Mouse (Mus musculus): Measurements from ENCODE around the gene Nubp1. TPM values are rescaled to one million over a fixed set of nuclear protein-coding genes. Genes with fewer than 3 reads are reported as not detected.
A peak's percentile ranks its signal among the peaks of the same experiment; 100 is the strongest.

The Nubp1 gene
- polyA plus RNA-seq, 1 experiment from 2014 or later, result 56.1 TPM

GRCm38 (mm10) chr16:10374254-10375011 lies 37.3 kb upstream of the Nubp1 start:
- Histone ChIP-seq H3K9ac (replicated peaks; ENCODE audit: low read depth, low read length) (no peak overlapping the region), H3K27ac (ENCODE audit: low read length) (peak overlapping the region; percentile 39; the same call in 1 of the 2 replicates), H3K4me3 (ENCODE audit: low read depth, low read length) (no peak overlapping the region), H3K9me3 (ENCODE audit: control insufficient read depth, low read depth, low read length) (no peaks in the 10 kb centered on the region), H3K27me3 (ENCODE audit: control insufficient read depth, insufficient read depth, low read length) (no peaks in the 10 kb centered on the region), H3K4me2 (replicated peaks; ENCODE audit: low read depth, low read length) (peak overlapping the region; percentile 27), H3K4me1 (ENCODE audit: control insufficient read depth, insufficient read depth, low read length) (peaks cover 24% of the 10 kb centered on the region; the same call in 1 of the 2 replicates), H3K36me3 (ENCODE audit: control insufficient read depth, insufficient read depth, low read length) (no peaks in the 10 kb centered on the region)
- 20% methylated on average over 13 of the region's 13 CpGs for WGBS
- peak; percentile 80 for ATAC-seq (ENCODE audit: insufficient number of reproducible peaks, insufficient read depth, low FRiP score, low read depth)

- Histone ChIP-seq H3K9me3 (ENCODE audit: control insufficient read depth, low read depth, low read length) (no peaks in the 10 kb centered on the region), H3K4me2 (replicated peaks; ENCODE audit: low read depth, low read length) (no peak overlapping the region), H3K4me3 (ENCODE audit: low read depth, low read length) (no peak overlapping the region), H3K9ac (replicated peaks; ENCODE audit: low read depth, low read length) (no peak overlapping the region), H3K36me3 (ENCODE audit: control insufficient read depth, insufficient read depth, low read length) (no peaks in the 10 kb centered on the region), H3K27me3 (ENCODE audit: control insufficient read depth, insufficient read depth, low read length) (no peaks in the 10 kb centered on the region), H3K27ac (ENCODE audit: low read length) (no peak overlapping the region), H3K4me1 (ENCODE audit: control insufficient read depth, insufficient read depth, low read length) (0 out of 2 replicates have a peak, but pooled peaks cover 7% of the 10 kb centered on the region)
- ATAC-seq (ENCODE audit: insufficient number of reproducible peaks, insufficient read depth, low FRiP score, low read depth), result no peak
- WGBS, result 38% methylated on average over 1 of the region's 1 CpGs
Observed at GRCm38 (mm10) chr16:10377286-10377685, 34.5 kb upstream of the Nubp1 start.

- no peak overlapping the region for H3K9ac ChIP-seq (replicated peaks; ENCODE audit: low read depth, low read length)
- H3K27ac ChIP-seq (ENCODE audit: low read length), result no peak overlapping the region
- ATAC-seq (ENCODE audit: insufficient number of reproducible peaks, insufficient read depth, low FRiP score, low read depth), result no peak
- H3K36me3 ChIP-seq (ENCODE audit: control insufficient read depth, insufficient read depth, low read length), result no peaks in the 10 kb centered on the region
- no peak overlapping the region for H3K4me2 ChIP-seq (replicated peaks; ENCODE audit: low read depth, low read length)
- H3K9me3 ChIP-seq (ENCODE audit: control insufficient read depth, low read depth, low read length), result no peaks in the 10 kb centered on the region
- no peaks in the 10 kb centered on the region for H3K4me1 ChIP-seq (ENCODE audit: control insufficient read depth, insufficient read depth, low read length)
- 51% methylated on average over 2 of the region's 2 CpGs for WGBS
- H3K4me3 ChIP-seq (ENCODE audit: low read depth, low read length), result no peak overlapping the region
- H3K27me3 ChIP-seq (ENCODE audit: control insufficient read depth, insufficient read depth, low read length), result no peaks in the 10 kb centered on the region
Observed at GRCm38 (mm10) chr16:10379531-10379930, 32.2 kb upstream of the Nubp1 start.

- H3K4me2 ChIP-seq (replicated peaks; ENCODE audit: low read depth, low read length), result peak overlapping the region; percentile 8
- 0 out of 2 replicates have a peak overlapping the region, but pooled peaks have one; percentile 4 for H3K4me3 ChIP-seq (ENCODE audit: low read depth, low read length)
- H3K9ac ChIP-seq (replicated peaks; ENCODE audit: low read depth, low read length), result no peak overlapping the region
- H3K4me1 ChIP-seq (ENCODE audit: control insufficient read depth, insufficient read depth, low read length), result no peaks in the 10 kb centered on the region
- 19% methylated on average over 8 of the region's 8 CpGs for WGBS
- H3K27ac ChIP-seq (ENCODE audit: low read length), result no peak overlapping the region
- H3K36me3 ChIP-seq (ENCODE audit: control insufficient read depth, insufficient read depth, low read length), result no peaks in the 10 kb centered on the region
- H3K27me3 ChIP-seq (ENCODE audit: control insufficient read depth, insufficient read depth, low read length), result no peaks in the 10 kb centered on the region
- ATAC-seq (ENCODE audit: insufficient number of reproducible peaks, insufficient read depth, low FRiP score, low read depth), result peak; percentile 71; the same call in 1 of the 2 replicates
- H3K9me3 ChIP-seq (ENCODE audit: control insufficient read depth, low read depth, low read length), result no peaks in the 10 kb centered on the region
Observed at GRCm38 (mm10) chr16:10384060-10384497, 27.7 kb upstream of the Nubp1 start.

GRCm38 (mm10) chr16:10384544-10384943 lies 27.2 kb upstream of the Nubp1 start:
- H3K4me2 ChIP-seq (replicated peaks; ENCODE audit: low read depth, low read length), result peak overlapping the region; percentile 8
- H3K36me3 ChIP-seq (ENCODE audit: control insufficient read depth, insufficient read depth, low read length), result no peaks in the 10 kb centered on the region
- WGBS, result 58% methylated on average over 3 of the region's 3 CpGs
- H3K9ac ChIP-seq (replicated peaks; ENCODE audit: low read depth, low read length), result no peak overlapping the region
- H3K4me1 ChIP-seq (ENCODE audit: control insufficient read depth, insufficient read depth, low read length), result no peaks in the 10 kb centered on the region
- H3K27me3 ChIP-seq (ENCODE audit: control insufficient read depth, insufficient read depth, low read length), result no peaks in the 10 kb centered on the region
- no peak overlapping the region for H3K27ac ChIP-seq (ENCODE audit: low read length)
- ATAC-seq (ENCODE audit: insufficient number of reproducible peaks, insufficient read depth, low FRiP score, low read depth), result no peak
- no peak overlapping the region for H3K4me3 ChIP-seq (ENCODE audit: low read depth, low read length)
- no peaks in the 10 kb centered on the region for H3K9me3 ChIP-seq (ENCODE audit: control insufficient read depth, low read depth, low read length)

- Histone ChIP-seq H3K27me3 (ENCODE audit: control insufficient read depth, insufficient read depth, low read length) (no peaks in the 10 kb centered on the region), H3K27ac (ENCODE audit: low read length) (no peak overlapping the region), H3K4me3 (ENCODE audit: low read depth, low read length) (no peak overlapping the region), H3K9ac (replicated peaks; ENCODE audit: low read depth, low read length) (no peak overlapping the region), H3K36me3 (ENCODE audit: control insufficient read depth, insufficient read depth, low read length) (no peaks in the 10 kb centered on the region), H3K4me2 (replicated peaks; ENCODE audit: low read depth, low read length) (no peak overlapping the region), H3K9me3 (ENCODE audit: control insufficient read depth, low read depth, low read length) (no peaks in the 10 kb centered on the region), H3K4me1 (ENCODE audit: control insufficient read depth, insufficient read depth, low read length) (no peaks in the 10 kb centered on the region)
- no peak for ATAC-seq (ENCODE audit: insufficient number of reproducible peaks, insufficient read depth, low FRiP score, low read depth)
- 72% methylated on average over 12 of the region's 12 CpGs for whole genome bisulfite sequencing
Observed at GRCm38 (mm10) chr16:10385261-10385660, 26.5 kb upstream of the Nubp1 start.

- no peaks in the 10 kb centered on the region for H3K9me3 ChIP-seq (ENCODE audit: control insufficient read depth, low read depth, low read length)
- no peaks in the 10 kb centered on the region for H3K27me3 ChIP-seq (ENCODE audit: control insufficient read depth, insufficient read depth, low read length)
- H3K27ac ChIP-seq (ENCODE audit: low read length), result no peak overlapping the region
- no peaks in the 10 kb centered on the region for H3K36me3 ChIP-seq (ENCODE audit: control insufficient read depth, insufficient read depth, low read length)
- no peak overlapping the region for H3K4me3 ChIP-seq (ENCODE audit: low read depth, low read length)
- peaks cover 5% of the 10 kb centered on the region; the same call in 1 of the 2 replicates for H3K4me1 ChIP-seq (ENCODE audit: control insufficient read depth, insufficient read depth, low read length)
- no peak for ATAC-seq (ENCODE audit: insufficient number of reproducible peaks, insufficient read depth, low FRiP score, low read depth)
- no peak overlapping the region for H3K4me2 ChIP-seq (replicated peaks; ENCODE audit: low read depth, low read length)
- no peak overlapping the region for H3K9ac ChIP-seq (replicated peaks; ENCODE audit: low read depth, low read length)
- WGBS, result 93% methylated on average over 6 of the region's 6 CpGs
Observed at GRCm38 (mm10) chr16:10388634-10389365, 22.9 kb upstream of the Nubp1 start.

GRCm38 (mm10) chr16:10392587-10392986 lies 19.2 kb upstream of the Nubp1 start:
- H3K4me3 ChIP-seq (ENCODE audit: low read depth, low read length), result no peak overlapping the region

More at GRCm38 (mm10) chr16:10392587-10392986, 19.2 kb upstream of the Nubp1 start:
- Histone ChIP-seq H3K27ac (ENCODE audit: low read length) (no peak overlapping the region), H3K27me3 (ENCODE audit: control insufficient read depth, insufficient read depth, low read length) (no peaks in the 10 kb centered on the region), H3K4me1 (ENCODE audit: control insufficient read depth, insufficient read depth, low read length) (peaks cover 8% of the 10 kb centered on the region; the same call in 1 of the 2 replicates), H3K4me2 (replicated peaks; ENCODE audit: low read depth, low read length) (no peak overlapping the region), H3K36me3 (ENCODE audit: control insufficient read depth, insufficient read depth, low read length) (no peaks in the 10 kb centered on the region), H3K9ac (replicated peaks; ENCODE audit: low read depth, low read length) (no peak overlapping the region), H3K9me3 (ENCODE audit: control insufficient read depth, low read depth, low read length) (no peaks in the 10 kb centered on the region)
- 73% methylated on average over 9 of the region's 9 CpGs for WGBS
- no peak for ATAC-seq (ENCODE audit: insufficient number of reproducible peaks, insufficient read depth, low FRiP score, low read depth)
